Mouse (Mus musculus) testis, adult 2 months (tissue): ENCODE measurements at regions not wholly inside any gene's neighbourhood (a gene's known extent, or its start where the extent isn't known, plus 50 kb on each side); places are given as distances from the start of the nearest gene placed in this dataset.

Source experiments
- CTCF ChIP-seq: fragments of 200-500 bp; IDR thresholded peaks from 2 replicates; pipeline ENCODE4 v1.5.1; 2012; ENCODE audit warnings: low read depth, mild to moderate bottlenecking, inconsistent platforms, low read length, moderate library complexity; ENCODE audit not compliant: control insufficient read depth, insufficient read depth, insufficient replicate concordance
- POLR2A ChIP-seq: fragments of 200-500 bp; IDR thresholded peaks from 2 replicates; pipeline ENCODE4 v1.6.1; 2012; ENCODE audit warnings: low read depth, mild to moderate bottlenecking, inconsistent platforms, low read length, moderate library complexity; ENCODE audit not compliant: control insufficient read depth

DNA sequence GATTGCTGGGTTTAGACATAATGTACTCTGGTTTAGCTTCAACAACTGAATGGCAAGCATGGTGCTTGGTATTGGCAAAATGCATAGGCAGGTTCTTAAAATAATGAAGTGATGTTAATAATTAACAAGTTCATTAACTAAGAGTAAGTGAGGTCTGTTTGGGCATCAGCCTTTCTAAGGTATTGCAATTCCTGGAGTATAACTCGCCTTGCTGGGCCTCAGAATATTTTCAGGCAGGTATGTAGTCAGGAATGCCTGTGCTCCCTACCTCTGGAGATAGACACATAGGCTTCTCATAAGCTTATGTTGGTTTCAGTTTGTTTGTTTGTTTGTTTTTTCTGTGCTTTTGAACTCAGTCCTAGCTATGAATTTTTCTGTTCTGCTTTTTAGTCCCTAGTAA, 731.0 kb upstream of the A1bg start:
- TF ChIP-seq POLR2A, result no peak
- TF ChIP-seq CTCF, result no peak
